Mouse (Mus musculus) frontal cortex, adult 2 months (tissue): ENCODE data around the gene Dpep1. TPM values are rescaled to one million over a fixed set of nuclear protein-coding genes. Genes with fewer than 3 reads are reported as not detected.
A peak's percentile ranks its signal among the peaks of the same experiment; 100 is the strongest.
"Not testable (repeated sequence)": the region's sequence is repeated elsewhere in the genome, so short reads cannot be mapped to it uniquely, and the experiment has no call there.

ENCODE experiments used
- DNase-seq, 2 experiments: peaks; one replicate each; pipeline ENCODE4 v3.0.0; 2022; ENCODE audit warnings: low spot score in 1 of 2; ENCODE audit errors: extremely low spot score in 1 of 2
- polyA plus RNA-seq: library from polyadenylated mRNA; depleted of rRNA; stranded (reverse); fragments of >200 nt; gene quantifications from 2 replicates; pipeline ENCODE4 v1.2.3, GENCODE M21; 2012; rRNA removed

Gene Dpep1
- 0.21 and 0.36 TPM in 2 replicates for polyA plus RNA-seq

- no peak for DNase-seq
Measured at GRCm38 (mm10) chr8:123185566-123186409, at the start of gene Dpep1. Gene Dpep1 (plus strand): TSS chr8:123186242.

- DNase-seq = no peak
Measured at GRCm38 (mm10) chr8:123136287-123136686, 49.8 kb upstream of the Dpep1 start.

- DNase-seq = peak; percentile 45 to 74
Measured at GRCm38 (mm10) chr8:123137645-123138077, 48.4 kb upstream of the Dpep1 start.

GRCm38 (mm10) chr8:123138741-123139140 lies 47.3 kb upstream of the Dpep1 start:
- no peak for DNase-seq

- DNase-seq = peak; percentile 48 to 89
Measured at GRCm38 (mm10) chr8:123141741-123142462, 44.1 kb upstream of the Dpep1 start.

- no peak for DNase-seq
Measured at GRCm38 (mm10) chr8:123145279-123145678, 40.8 kb upstream of the Dpep1 start.

GRCm38 (mm10) chr8:123146390-123146789 lies 39.7 kb upstream of the Dpep1 start:
- DNase-seq = no peak

GRCm38 (mm10) chr8:123150737-123151171 lies 35.3 kb upstream of the Dpep1 start:
- DNase-seq = peak in 1 of 2 experiments; percentile 53

GRCm38 (mm10) chr8:123155177-123155576 lies 30.9 kb upstream of the Dpep1 start:
- DNase-seq = no peak

GRCm38 (mm10) chr8:123156070-123156773 lies 29.8 kb upstream of the Dpep1 start:
- DNase-seq = no peak

GRCm38 (mm10) chr8:123157888-123158465 lies 28.1 kb upstream of the Dpep1 start, which contains the start of gene Sult5a1:
Gene Sult5a1 (minus strand): TSS chr8:123158315.
- no peak for DNase-seq

- no peak for DNase-seq
Measured at GRCm38 (mm10) chr8:123181391-123181790, 4.7 kb upstream of the Dpep1 start.

- no peak for DNase-seq
Measured at GRCm38 (mm10) chr8:123188006-123188405, 2.0 kb downstream of the Dpep1 start.

GRCm38 (mm10) chr8:123188841-123189240 lies 2.8 kb downstream of the Dpep1 start:
- no peak for DNase-seq

- DNase-seq = peak; percentile 46 to 89
Measured at GRCm38 (mm10) chr8:123190678-123191077, 4.6 kb downstream of the Dpep1 start.

GRCm38 (mm10) chr8:123191908-123192307 lies 5.9 kb downstream of the Dpep1 start:
- DNase-seq = no peak

- no peak for DNase-seq
Measured at GRCm38 (mm10) chr8:123193771-123194170, 7.7 kb downstream of the Dpep1 start.

- not testable (repeated sequence) for DNase-seq
Measured at GRCm38 (mm10) chr8:123197016-123197415, 11.0 kb downstream of the Dpep1 start.

GRCm38 (mm10) chr8:123199864-123200263 lies 13.8 kb downstream of the Dpep1 start:
- no peak for DNase-seq

- peak in 1 of 2 experiments; percentile 87 for DNase-seq
Measured at GRCm38 (mm10) chr8:123202288-123202687, 16.2 kb downstream of the Dpep1 start.
